Mouse (Mus musculus) mesoderm, embryonic 11.5 days (tissue): ENCODE data around the gene Olfm3.
A peak's percentile ranks its signal among the peaks of the same experiment; 100 is the strongest.

ENCODE experiments used
- DNase-seq: peaks from one replicate; pipeline ENCODE4 v3.0.0-alpha.2; 2012; ENCODE audit warnings: low read depth, low spot score

The Olfm3 gene

GRCm38 (mm10) chr3:114903924-114904438, at the start of gene Olfm3:
TSS of gene Olfm3 (plus strand) at chr3:114904078.
- peak; percentile 70 for DNase-seq

GRCm38 (mm10) chr3:114889764-114890163, 14.1 kb upstream of the Olfm3 start:
- DNase-seq, result no peak

- DNase-seq, result peak; percentile 31
Observed at GRCm38 (mm10) chr3:114904633-114905423, 950 bp downstream of the Olfm3 start.

- no peak for DNase-seq
Observed at GRCm38 (mm10) chr3:114907537-114907936, 3.7 kb downstream of the Olfm3 start.

GRCm38 (mm10) chr3:114908846-114909245, 5.0 kb downstream of the Olfm3 start:
- no peak for DNase-seq

GRCm38 (mm10) chr3:114920102-114920501, 16.2 kb downstream of the Olfm3 start:
- no peak for DNase-seq

- no peak for DNase-seq
Observed at GRCm38 (mm10) chr3:114929605-114930004, 25.7 kb downstream of the Olfm3 start.

- no peak for DNase-seq
Observed at GRCm38 (mm10) chr3:114930336-114930735, 26.5 kb downstream of the Olfm3 start.

GRCm38 (mm10) chr3:114930796-114931195, 26.9 kb downstream of the Olfm3 start:
- DNase-seq, result no peak

GRCm38 (mm10) chr3:114932881-114933280, 29.0 kb downstream of the Olfm3 start:
- DNase-seq, result no peak

- no peak for DNase-seq
Observed at GRCm38 (mm10) chr3:114954904-114955303, 51.0 kb downstream of the Olfm3 start.

GRCm38 (mm10) chr3:114959311-114959967, 55.6 kb downstream of the Olfm3 start:
- no peak for DNase-seq

- DNase-seq, result no peak
Observed at GRCm38 (mm10) chr3:114962316-114963083, 58.6 kb downstream of the Olfm3 start.

GRCm38 (mm10) chr3:114971183-114971582, 67.3 kb downstream of the Olfm3 start:
- no peak for DNase-seq

- no peak for DNase-seq
Observed at GRCm38 (mm10) chr3:114972522-114972921, 68.6 kb downstream of the Olfm3 start.

GRCm38 (mm10) chr3:114990828-114991227, 87.0 kb downstream of the Olfm3 start:
- DNase-seq, result no peak

- no peak for DNase-seq
Observed at GRCm38 (mm10) chr3:114995956-114996355, 92.1 kb downstream of the Olfm3 start.

GRCm38 (mm10) chr3:115027560-115027959, 123.7 kb downstream of the Olfm3 start:
- DNase-seq, result no peak

- DNase-seq, result no peak
Observed at GRCm38 (mm10) chr3:115028046-115028445, 124.2 kb downstream of the Olfm3 start.

- DNase-seq, result no peak
Observed at GRCm38 (mm10) chr3:115028611-115029010, 124.7 kb downstream of the Olfm3 start.

GRCm38 (mm10) chr3:115049060-115049459, 145.2 kb downstream of the Olfm3 start:
- no peak for DNase-seq

- DNase-seq, result no peak
Observed at GRCm38 (mm10) chr3:115064901-115065300, 161.0 kb downstream of the Olfm3 start.
